Mouse (Mus musculus): ENCODE results near the gene Cfc1. TPM values are rescaled to one million over a fixed set of nuclear protein-coding genes. Genes with fewer than 3 reads are reported as not detected.
"Not testable (repeated sequence)": the region's sequence is repeated elsewhere in the genome, so short reads cannot be mapped to it uniquely, and the experiment has no call there.

The Cfc1 gene
- total RNA-seq (2014; rRNA removed) (1.2 TPM in 1 of 2 replicates, not detected in the other), polyA plus RNA-seq (2015; fragmentation: Nextera tagmentation; extraction: Ambion mirVana) (0.30 and 0.36 TPM in 2 replicates)

GRCm38 (mm10) chr1:34535043-34535698, at the start of gene Cfc1:
Gene Cfc1, plus strand, starts transcription at chr1:34535648.
- ATAC-seq; DNase-seq (ENCODE audit: low spot score); H3K36me3 ChIP-seq (ENCODE audit: insufficient read depth, low read length); H3K27ac ChIP-seq; H3K9ac ChIP-seq (replicated peaks; ENCODE audit: low read length); H3K27me3 ChIP-seq (ENCODE audit: insufficient read depth, low read length); H3K9me3 ChIP-seq (ENCODE audit: low read length): not testable (repeated sequence)
- Histone ChIP-seq H3K4me2 (ENCODE audit: low read depth, low read length) (peak within 1 kb of the TSS; percentile 58), H3K4me3 (ENCODE audit: low read length) (peak within 1 kb of the TSS; percentile 29; the same call in 1 of the 2 replicates), H3K4me1 (ENCODE audit: insufficient read depth, low read length) (peaks cover 10% of the 10 kb centered on the region)
- 39% methylated on average over 7 of the region's 7 CpGs for WGBS

- H3K27me3 ChIP-seq (ENCODE audit: insufficient read depth, low read length), result no peaks in the 10 kb centered on the region
Observed at GRCm38 (mm10) chr1:34487383-34487782, 48.1 kb upstream of the Cfc1 start.

GRCm38 (mm10) chr1:34489852-34490541, 45.5 kb upstream of the Cfc1 start:
- Histone ChIP-seq H3K4me2 (ENCODE audit: low read depth, low read length) (no peak overlapping the region), H3K9me3 (ENCODE audit: low read length) (0 out of 2 replicates have a peak, but pooled peaks cover 2% of the 10 kb centered on the region), H3K27ac (no peak overlapping the region), H3K4me1 (ENCODE audit: insufficient read depth, low read length) (no peaks in the 10 kb centered on the region), H3K36me3 (ENCODE audit: insufficient read depth, low read length) (no peaks in the 10 kb centered on the region), H3K4me3 (ENCODE audit: low read length) (no peak overlapping the region), H3K9ac (replicated peaks; ENCODE audit: low read length) (no peak overlapping the region), H3K27me3 (ENCODE audit: insufficient read depth, low read length) (no peaks in the 10 kb centered on the region)
- DNase-seq (ENCODE audit: low spot score) (no peak), ATAC-seq (no peak)
- 90% methylated on average over 6 of the region's 6 CpGs for WGBS
- TF ChIP-seq CTCF (IDR thresholded peaks at IDR 0.05; ENCODE audit: low read depth), result no peak

More at GRCm38 (mm10) chr1:34487383-34487782, 48.1 kb upstream of the Cfc1 start:
- H3K27ac ChIP-seq, result no peak overlapping the region
- H3K9me3 ChIP-seq (ENCODE audit: low read length), result 0 out of 2 replicates have a peak, but pooled peaks cover 2% of the 10 kb centered on the region
- DNase-seq (ENCODE audit: low spot score), result no peak
- no peak overlapping the region for H3K4me2 ChIP-seq (ENCODE audit: low read depth, low read length)
- H3K4me1 ChIP-seq (ENCODE audit: insufficient read depth, low read length), result no peaks in the 10 kb centered on the region
- ATAC-seq, result no peak
- H3K4me3 ChIP-seq (ENCODE audit: low read length), result no peak overlapping the region
- 88% methylated on average over 3 of the region's 3 CpGs for WGBS
- TF ChIP-seq CTCF (IDR thresholded peaks at IDR 0.05; ENCODE audit: low read depth), result no peak
- no peaks in the 10 kb centered on the region for H3K36me3 ChIP-seq (ENCODE audit: insufficient read depth, low read length)
- no peak overlapping the region for H3K9ac ChIP-seq (replicated peaks; ENCODE audit: low read length)

- no peak for TF ChIP-seq CTCF (IDR thresholded peaks at IDR 0.05; ENCODE audit: low read depth)
- no peaks in the 10 kb centered on the region for H3K4me1 ChIP-seq (ENCODE audit: insufficient read depth, low read length)
- H3K27ac ChIP-seq, result no peak overlapping the region
- DNase-seq (ENCODE audit: low spot score), result no peak
- no peak for ATAC-seq
- no peaks in the 10 kb centered on the region for H3K27me3 ChIP-seq (ENCODE audit: insufficient read depth, low read length)
- no peak overlapping the region for H3K4me3 ChIP-seq (ENCODE audit: low read length)
- H3K4me2 ChIP-seq (ENCODE audit: low read depth, low read length), result no peak overlapping the region
- H3K9me3 ChIP-seq (ENCODE audit: low read length), result 0 out of 2 replicates have a peak, but pooled peaks cover 2% of the 10 kb centered on the region
- WGBS, result 89% methylated on average over 4 of the region's 4 CpGs
- no peak overlapping the region for H3K9ac ChIP-seq (replicated peaks; ENCODE audit: low read length)
- H3K36me3 ChIP-seq (ENCODE audit: insufficient read depth, low read length), result no peaks in the 10 kb centered on the region
Observed at GRCm38 (mm10) chr1:34491480-34491879, 44.0 kb upstream of the Cfc1 start.

GRCm38 (mm10) chr1:34502991-34503390, 32.5 kb upstream of the Cfc1 start:
- Histone ChIP-seq H3K4me1 (ENCODE audit: insufficient read depth, low read length) (no peaks in the 10 kb centered on the region), H3K9ac (replicated peaks; ENCODE audit: low read length) (no peak overlapping the region), H3K27me3 (ENCODE audit: insufficient read depth, low read length) (no peaks in the 10 kb centered on the region), H3K4me2 (ENCODE audit: low read depth, low read length) (no peak overlapping the region), H3K27ac (no peak overlapping the region), H3K36me3 (ENCODE audit: insufficient read depth, low read length) (no peaks in the 10 kb centered on the region), H3K4me3 (ENCODE audit: low read length) (no peak overlapping the region), H3K9me3 (ENCODE audit: low read length) (no peaks in the 10 kb centered on the region)
- no peak for TF ChIP-seq CTCF (IDR thresholded peaks at IDR 0.05; ENCODE audit: low read depth)
- WGBS, result 23% methylated on average over 3 of the region's 3 CpGs
- DNase-seq (ENCODE audit: low spot score) (no peak), ATAC-seq (no peak)

GRCm38 (mm10) chr1:34505307-34505706, 30.1 kb upstream of the Cfc1 start:
- H3K9me3 ChIP-seq (ENCODE audit: low read length), result no peaks in the 10 kb centered on the region
- no peaks in the 10 kb centered on the region for H3K27me3 ChIP-seq (ENCODE audit: insufficient read depth, low read length)
- no peak overlapping the region for H3K27ac ChIP-seq
- 70% methylated on average over 7 of the region's 7 CpGs for WGBS
- ATAC-seq (0 out of 2 replicates have a peak, but pooled peaks have one; percentile 10), DNase-seq (ENCODE audit: low spot score) (no peak)
- no peaks in the 10 kb centered on the region for H3K36me3 ChIP-seq (ENCODE audit: insufficient read depth, low read length)
- no peak for TF ChIP-seq CTCF (IDR thresholded peaks at IDR 0.05; ENCODE audit: low read depth)
- no peak overlapping the region for H3K4me2 ChIP-seq (ENCODE audit: low read depth, low read length)
- no peak overlapping the region for H3K4me3 ChIP-seq (ENCODE audit: low read length)
- no peaks in the 10 kb centered on the region for H3K4me1 ChIP-seq (ENCODE audit: insufficient read depth, low read length)
- H3K9ac ChIP-seq (replicated peaks; ENCODE audit: low read length), result no peak overlapping the region

All from hindbrain, postnatal 0 days (tissue).